Mouse (Mus musculus) CD8-positive naive resting alpha-beta T cell, adult 57 days (primary cell): ENCODE data around the gene Zfp677. TPM values are rescaled to one million over a fixed set of nuclear protein-coding genes. Genes with fewer than 3 reads are reported as not detected.

ENCODE experiments used
- total RNA-seq: library from RNA; stranded (reverse); gene quantifications from one replicate; pipeline ENCODE4 v1.2.4, GENCODE M21; 2023

Zfp677 gene
- total RNA-seq: 6.1 TPM

DNA sequence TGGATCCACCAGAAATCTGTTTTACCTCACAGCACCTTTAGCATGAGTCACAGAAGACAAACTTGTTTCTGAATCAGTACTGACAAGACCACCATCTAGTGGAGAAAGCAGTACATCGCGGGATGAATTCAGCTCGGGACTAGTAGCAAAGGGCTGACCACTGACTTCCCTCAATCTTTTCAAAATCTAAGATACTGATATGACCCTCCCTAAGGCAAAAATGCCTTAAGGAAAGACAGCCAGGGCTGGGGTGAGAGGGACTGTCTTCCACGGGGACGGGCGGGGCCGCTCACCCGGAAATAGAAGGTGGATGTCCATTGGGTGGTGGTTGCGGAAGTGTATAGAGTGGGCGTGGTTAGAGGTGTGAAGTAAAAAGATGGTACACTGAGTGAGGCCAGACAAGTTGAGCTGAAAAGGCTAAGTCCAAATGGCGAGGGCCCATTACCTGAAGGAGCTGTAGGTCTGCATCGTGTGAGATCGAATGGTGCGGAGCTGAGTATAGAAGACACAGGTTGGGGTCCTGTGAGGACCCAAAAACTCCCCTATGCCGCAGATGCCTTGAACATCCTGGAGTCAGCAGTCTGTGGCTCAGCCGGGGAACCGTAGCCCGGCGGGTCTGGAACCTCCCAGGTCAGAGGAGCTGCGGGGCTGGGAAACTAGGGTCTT is at the start of gene Zfp677:
Gene Zfp677, plus strand, starts transcription at position 358 of the 666 bp plus-strand sequence.

DNA sequence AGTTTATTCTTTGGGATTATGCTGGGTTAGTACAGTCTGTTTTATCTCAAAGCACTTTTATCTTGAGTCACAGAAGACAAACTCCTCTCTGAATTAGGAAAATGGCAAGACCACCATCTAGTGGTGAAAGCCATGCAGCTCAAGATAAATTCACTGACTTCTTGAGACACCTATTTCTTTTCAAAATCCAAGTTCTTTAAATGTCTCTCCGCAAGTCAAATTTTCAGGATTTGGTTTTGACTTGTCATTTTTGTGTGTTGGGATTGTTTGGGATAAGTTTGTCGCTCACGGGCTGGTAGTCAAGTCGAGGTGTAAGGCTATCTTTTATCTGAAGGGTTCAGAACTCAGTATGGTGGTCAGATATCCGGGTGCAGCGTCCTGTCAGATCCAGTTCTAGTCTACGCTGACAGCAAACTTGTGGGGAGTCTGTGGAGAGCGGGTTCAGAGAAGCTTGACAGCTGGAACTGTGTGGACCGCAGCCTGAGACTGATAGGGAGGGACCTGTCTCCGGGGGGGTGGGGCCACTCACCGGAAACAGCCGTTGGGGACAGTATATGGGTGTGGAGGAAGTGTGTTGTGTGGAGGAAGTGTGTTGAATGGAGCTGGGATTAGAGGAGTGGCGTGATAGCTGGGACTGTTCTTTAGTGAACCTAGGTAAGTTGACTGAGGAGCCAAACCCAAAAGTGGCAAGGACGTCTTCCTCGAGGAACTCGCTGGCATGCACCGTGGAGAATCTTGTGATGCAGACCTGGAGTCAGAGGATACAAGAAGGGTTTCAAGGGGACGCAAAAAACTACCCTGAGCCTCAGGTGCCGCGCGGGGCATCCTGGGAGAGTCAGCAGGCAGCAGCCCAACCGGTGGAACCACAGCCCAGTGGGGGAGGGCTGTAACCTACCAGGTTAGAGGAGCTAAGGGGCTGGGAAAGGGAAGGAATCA is 39.4 kb downstream of the Zfp677 start, which contains the start of gene Zfp54:
Gene Zfp54, plus strand, starts transcription at position 564 of the 936 bp plus-strand sequence.

Other genes with a start within 250 kb of the Zfp677 start
- not detected for gene Vmn1r234, start 157.7 kb upstream of the Zfp677 start, total RNA-seq
- not detected for gene Vmn1r235, start 127.3 kb upstream of the Zfp677 start, total RNA-seq
- gene Vmn1r236, start 100.8 kb upstream of the Zfp677 start, total RNA-seq: not detected
- gene Vmn1r237, start 71.9 kb upstream of the Zfp677 start, total RNA-seq: not detected
- 2.0 TPM for gene Zfp54, start 39.5 kb downstream of the Zfp677 start, total RNA-seq
- 23.0 TPM for gene Zfp51, start 66.6 kb downstream of the Zfp677 start, total RNA-seq
- gene Zfp53, start 105.2 kb downstream of the Zfp677 start, total RNA-seq: 31.6 TPM
- gene Zfp52, start 151.8 kb downstream of the Zfp677 start, total RNA-seq: 8.0 TPM
- 1.4 TPM for gene Zfp948, start 183.3 kb downstream of the Zfp677 start, total RNA-seq